Mouse (Mus musculus) heart, postnatal 0 days (tissue): ENCODE results near the gene Prkaa2.

ENCODE experiments used
- CTCF ChIP-seq: IDR thresholded peaks from 2 replicates; pipeline ENCODE4 v1.5.1; 2016; ENCODE audit warnings: antibody characterized with exemption, control low read depth, low read depth
- EP300 ChIP-seq: IDR thresholded peaks from 2 replicates; pipeline ENCODE4 v1.6.1; 2016; ENCODE audit warnings: antibody characterized with exemption, low read depth

DNA sequence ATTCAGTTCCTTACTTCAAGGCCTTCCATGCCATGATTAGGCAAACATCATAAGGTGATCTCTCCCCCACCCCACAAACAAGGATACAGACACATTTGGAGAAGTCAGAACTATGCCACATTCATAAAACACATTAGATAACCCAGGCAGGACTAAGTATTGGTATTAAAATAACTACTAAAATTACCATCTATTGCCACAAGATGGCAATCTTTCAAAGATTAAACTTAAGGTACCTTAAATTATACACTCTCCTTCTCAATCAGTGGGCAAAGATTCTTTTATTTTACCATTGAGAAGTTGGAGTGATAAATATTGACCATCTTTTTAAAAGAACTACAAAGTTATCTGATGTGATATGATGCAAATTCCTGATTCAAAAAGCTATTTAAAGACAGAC, 75.4 kb downstream of the Prkaa2 start:
- TF ChIP-seq CTCF (peak; percentile 31; the same call in 1 of the 2 replicates), EP300 (no peak)
